Mouse (Mus musculus) erythroblast, embryonic 14.5 days (primary cell): ENCODE measurements around the gene Herpud2.

Experiments
- GATA1 ChIP-seq: IDR thresholded peaks from 2 replicates; pipeline ENCODE4 v1.6.1; 2012; ENCODE audit warnings: low read length, inconsistent platforms, mixed read lengths
- TAL1 ChIP-seq: IDR thresholded peaks from 3 replicates; pipeline ENCODE4 v1.6.1; 2012; ENCODE audit warnings: low read length, inconsistent platforms, mixed read lengths

GRCm38 (mm10) chr9:25124048-25124447, 27.6 kb downstream of the Herpud2 start:
- TF ChIP-seq GATA1 (no peak), TAL1 (no peak)
